Comparison of ENCODE assay signal across 8 mouse cellular contexts in genomic region chr10:96619951-96620889, GRCm38 (mm10). TPM values are rescaled to one million over a fixed set of nuclear protein-coding genes. Genes with fewer than 3 reads are reported as not detected.
A peak's percentile ranks its signal among the peaks of the same experiment; 100 is the strongest.
DNase-seq lines count a peak whose midpoint lies in the region; ATAC-seq lines count a peak whose summit lies in the region.

No protein-coding gene starts in this region.

- H3K9me3 ChIP-seq in hindbrain, embryonic 15.5 days, result no peaks in the 10 kb centered on the region

- no peaks in the 10 kb centered on the region for H3K27me3 ChIP-seq in hindbrain, embryonic 15.5 days

- DNase-seq in cerebellum, adult 9-10 months, result peak; percentile 58
- peak; percentile 35 for DNase-seq in retina, embryonic 14.5 days (ENCODE audit: low spot score)
- DNase-seq in retina, postnatal 1 day, result no peak
- DNase-seq in naive thymus-derived CD4-positive, alpha-beta T cell, adult 2 months (ENCODE audit: low read depth), result peak; percentile 80
- DNase-seq in spleen, postnatal 14 days (ENCODE audit: low spot score in 2 of 2), result no peak

- 28% methylated on average over 8 of the region's 8 CpGs for WGBS in hindbrain, embryonic 15.5 days

- H3K4me2 ChIP-seq in hindbrain, embryonic 15.5 days, result peak overlapping the region; percentile 80

- peak overlapping the region; percentile 49 for H3K4me3 ChIP-seq in hindbrain, embryonic 15.5 days

- ATAC-seq in cerebellum, adult (ENCODE audit: insufficient number of reproducible peaks, low FRiP score, low TSS enrichment), result no peak
- no peak for ATAC-seq in hindbrain, embryonic 15.5 days (ENCODE audit: low FRiP score, low read depth)
- no peak for ATAC-seq in granulocyte monocyte progenitor cell, adult 5-6 weeks (replicated peaks; ENCODE audit: poor library complexity, severe bottlenecking)

- 0 out of 2 replicates have a peak, but pooled peaks cover 12% of the 10 kb centered on the region for H3K36me3 ChIP-seq in hindbrain, embryonic 15.5 days

- peak overlapping the region; percentile 13; the same call in 1 of the 2 replicates for H3K27ac ChIP-seq in hindbrain, embryonic 15.5 days (replicated peaks)

- peaks cover 53% of the 10 kb centered on the region for H3K4me1 ChIP-seq in hindbrain, embryonic 15.5 days (replicated peaks)

- peak overlapping the region; percentile 56 for H3K9ac ChIP-seq in hindbrain, embryonic 15.5 days

RNA-seq across cellular contexts. Expression of gene Btg1, which starts 3.4 kb away (rescaled TPM):
- 40.7 and 43.2 TPM in 2 replicates for polyA plus RNA-seq in hindbrain, embryonic 15.5 days (2015; fragmentation: Nextera tagmentation; extraction: Ambion mirVana)
- total RNA-seq in granulocyte monocyte progenitor cell, adult 5-6 weeks (2014; fragmentation: Nextera tagmentation), result 19.0 and 20.0 TPM in 2 replicates
- total RNA-seq in granulocyte monocyte progenitor cell, adult 5-6 weeks (2017), result 31.1 and 32.4 TPM in 2 replicates

Comparison
In these comparisons a context has a peak if more than half of its experiments do, and no peak if none do; other contexts are left out.
1. DNase-seq: peak in cerebellum, adult 9-10 months (single experiment), retina, embryonic 14.5 days (single experiment) and naive thymus-derived CD4-positive, alpha-beta T cell, adult 2 months (single experiment); none in retina, postnatal 1 day (single experiment) and spleen, postnatal 14 days (0 of 2).